Mouse (Mus musculus): Measurements from ENCODE around the gene Zfp961. TPM values are rescaled to one million over a fixed set of nuclear protein-coding genes. Genes with fewer than 3 reads are reported as not detected.

The Zfp961 gene
- 30.8 TPM for polyA plus RNA-seq (2017; shearing (Covaris generic))

DNA sequence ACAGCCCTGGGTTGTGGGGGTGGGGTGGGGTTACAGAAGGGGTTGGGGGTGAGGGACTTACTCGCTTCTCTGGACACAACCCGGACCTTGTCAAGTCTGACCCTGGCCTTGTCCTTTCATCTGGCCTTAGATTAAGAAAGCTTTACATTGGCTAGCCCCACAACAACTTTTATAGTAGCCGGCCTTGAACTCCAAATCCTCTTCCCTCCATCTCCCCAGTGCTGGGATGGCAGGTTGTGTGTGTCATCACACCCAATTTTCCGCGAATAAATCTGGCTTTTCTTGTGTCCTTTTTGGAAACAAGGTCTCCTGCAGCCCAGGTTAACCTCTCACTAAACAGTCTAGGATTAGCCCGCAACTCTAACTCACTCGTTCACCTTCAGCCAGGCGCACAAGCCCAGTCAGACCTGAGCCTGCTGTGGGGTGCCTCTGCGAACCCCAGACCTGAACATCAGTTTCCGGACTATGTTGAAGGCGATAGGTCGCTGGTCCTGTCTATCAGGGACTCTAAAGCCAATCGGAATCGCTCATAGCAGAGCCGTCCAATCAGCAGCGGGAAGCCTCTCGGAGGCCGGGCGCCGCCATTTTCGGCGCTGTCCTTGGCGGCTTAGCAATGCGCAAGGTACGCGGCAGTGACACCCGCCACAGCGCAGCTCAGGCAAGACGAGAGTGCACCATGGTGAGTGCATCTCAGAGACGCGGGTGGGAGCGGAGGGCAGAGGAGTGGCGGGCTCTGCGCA is at the start of gene Zfp961:
TSS of gene Zfp961 (plus strand) at position 557 of the 740 bp plus-strand sequence.

DNA sequence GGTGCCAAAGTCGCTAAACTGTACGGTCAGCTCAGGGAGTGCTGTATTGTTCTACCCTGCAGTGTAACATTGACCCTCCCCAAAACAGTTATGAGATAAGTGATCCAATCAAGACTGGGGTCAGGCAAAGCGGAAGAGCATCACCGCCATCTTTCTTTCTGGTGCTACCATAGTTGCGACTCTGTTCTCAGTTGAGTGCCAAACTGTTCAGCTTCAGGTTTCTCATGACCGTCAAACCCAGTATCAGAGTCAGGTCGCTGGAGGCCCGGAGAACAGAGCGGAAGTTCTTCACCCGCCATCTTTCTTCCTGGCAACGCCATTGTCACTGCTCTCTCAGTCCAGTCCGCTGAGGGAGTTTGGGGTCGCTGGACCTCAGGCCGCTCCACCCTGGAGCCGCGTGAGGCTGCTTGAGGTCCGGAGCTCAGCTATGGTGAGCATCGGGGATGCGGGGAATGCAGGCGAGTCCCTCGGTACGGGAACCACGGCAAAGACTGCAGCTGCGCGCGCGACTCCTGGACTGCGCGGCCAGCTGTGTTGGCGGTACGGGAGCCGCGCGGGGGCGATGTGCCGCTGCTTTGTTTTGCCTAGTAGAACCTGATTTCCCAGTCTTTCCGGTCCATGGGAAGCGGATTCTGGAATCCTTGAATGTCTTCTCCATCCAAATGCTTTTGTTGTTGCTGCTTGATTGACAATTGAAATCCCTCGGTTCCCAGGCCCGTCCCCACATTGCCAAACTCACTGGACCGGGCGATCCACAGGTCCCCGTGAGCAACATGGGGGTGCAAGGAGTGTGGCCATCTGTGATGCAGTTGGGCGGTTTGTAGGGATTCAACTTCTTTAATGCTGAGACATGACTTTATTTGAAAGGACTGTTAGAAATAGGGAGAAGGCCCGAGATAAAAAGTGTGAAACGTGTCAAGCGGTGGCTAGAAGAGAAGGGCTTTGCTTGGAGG is 42.3 kb upstream of the Zfp961 start, which contains the start of the genes Zfp882 and Zfp617:
TSS of gene Zfp882 (plus strand) at position 300 of the 953 bp plus-strand sequence.
TSS of gene Zfp617 (plus strand) at position 327 of the 953 bp plus-strand sequence.

DNA sequence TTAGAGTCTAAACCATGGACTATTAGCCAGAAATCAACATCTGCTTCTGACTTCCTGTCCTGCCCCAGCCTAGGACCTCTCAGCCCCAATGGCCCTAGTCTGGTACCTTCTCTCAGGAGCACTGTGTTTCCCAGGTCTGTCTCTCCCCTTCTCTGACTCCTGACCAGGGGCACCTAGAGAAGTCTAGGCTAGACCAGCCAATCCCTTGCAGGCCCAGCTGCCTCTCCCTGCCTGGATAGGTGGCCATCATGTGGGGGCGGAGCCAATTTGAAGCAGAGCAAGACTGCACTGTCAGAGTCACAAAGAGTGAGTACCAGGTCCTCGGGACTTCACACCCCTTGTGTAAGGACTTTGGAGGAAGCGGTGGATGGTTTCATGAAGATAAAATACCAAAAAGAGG is 58.6 kb downstream of the Zfp961 start, which contains the start of gene Cyp4f18:
TSS of gene Cyp4f18 (minus strand) at position 154 of the 400 bp plus-strand sequence.

GRCm38 (mm10) chr8:72040918-72041317 is 90.1 kb downstream of the Zfp961 start, which contains the start of gene Olfr372:
TSS of gene Olfr372 (plus strand) at chr8:72041218.

Other genes with a start within 250 kb of the Zfp961 start
- 8.0 TPM for gene B3gnt3, start 249.2 kb upstream of the Zfp961 start, polyA plus RNA-seq (2017; shearing (Covaris generic))
- gene Fcho1, start 225.3 kb upstream of the Zfp961 start, polyA plus RNA-seq (2017; shearing (Covaris generic)): 283 TPM
- gene Zfp709, start 69.0 kb upstream of the Zfp961 start, polyA plus RNA-seq (2017; shearing (Covaris generic)): 17.1 TPM
- gene Zfp882, start 42.4 kb upstream of the Zfp961 start, polyA plus RNA-seq (2017; shearing (Covaris generic)): 7.6 TPM
- 23.7 TPM for gene Zfp617, start 42.4 kb upstream of the Zfp961 start, polyA plus RNA-seq (2017; shearing (Covaris generic))
- gene Cyp4f18, start 58.6 kb downstream of the Zfp961 start, polyA plus RNA-seq (2017; shearing (Covaris generic)): 1.6 TPM
- 0.18 TPM for gene Olfr372, start 90.2 kb downstream of the Zfp961 start, polyA plus RNA-seq (2017; shearing (Covaris generic))
- gene Olfr373, start 132.1 kb downstream of the Zfp961 start, polyA plus RNA-seq (2017; shearing (Covaris generic)): 0.44 TPM
- not detected for gene Olfr374, start 156.0 kb downstream of the Zfp961 start, polyA plus RNA-seq (2017; shearing (Covaris generic))
- 307 TPM for gene Tpm4, start 183.9 kb downstream of the Zfp961 start, polyA plus RNA-seq (2017; shearing (Covaris generic))
- gene Rab8a, start 210.2 kb downstream of the Zfp961 start, polyA plus RNA-seq (2017; shearing (Covaris generic)): 214 TPM
- gene Hsh2d, start 238.6 kb downstream of the Zfp961 start, polyA plus RNA-seq (2017; shearing (Covaris generic)): 28.7 TPM